Mouse (Mus musculus) liver, embryonic 14.5 days (tissue): ENCODE measurements at regions not wholly inside any gene's neighbourhood (a gene's known extent, or its start where the extent isn't known, plus 50 kb on each side); places are given as distances from the start of the nearest gene placed in this dataset.

Source experiments
- CTCF ChIP-seq: IDR thresholded peaks from 2 replicates; pipeline ENCODE4 v1.5.1; 2016; ENCODE audit warnings: antibody characterized with exemption, low read depth, control low read depth
- EP300 ChIP-seq: IDR thresholded peaks from 2 replicates; pipeline ENCODE4 v1.6.1; 2016; ENCODE audit warnings: antibody characterized with exemption, low read depth

DNA sequence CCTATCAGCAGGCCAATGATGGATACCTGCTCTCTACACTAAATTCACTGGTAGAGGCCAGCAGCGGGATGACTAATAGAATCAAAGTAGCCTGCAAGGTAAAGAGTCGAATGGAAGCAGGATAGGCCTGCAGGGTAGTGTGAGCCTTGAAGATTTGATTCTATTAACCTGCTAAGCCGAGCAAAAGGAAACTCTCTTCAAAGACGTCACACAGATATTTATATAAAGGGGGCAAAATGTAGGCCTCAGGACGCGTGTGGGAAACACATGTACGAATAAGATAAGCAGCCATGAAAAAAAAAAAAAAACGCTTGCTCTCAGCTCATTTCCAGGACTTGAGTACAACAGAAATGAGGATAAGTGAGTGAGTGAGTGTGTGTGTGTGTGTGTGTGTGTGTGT lies 138.4 kb upstream of the D7Ertd443e start:
- TF ChIP-seq EP300 (peak; percentile 70), CTCF (no peak)
